Mouse (Mus musculus) MEL (cell line): ENCODE data around the gene Gm38392.

ENCODE experiments used
- JUND ChIP-seq: IDR thresholded peaks from 2 replicates; pipeline ENCODE4 v1.6.1; 2011; ENCODE audit warnings: low read depth, mild to moderate bottlenecking, improper control_type of control experiment, low read length
- KAT2A ChIP-seq: conservative IDR thresholded peaks from 2 replicates; pipeline ENCODE4 v1.6.1; 2012; ENCODE audit warnings: low read depth, low read length, improper control_type of control experiment, inconsistent platforms
- SIN3A ChIP-seq: IDR thresholded peaks from 2 replicates; pipeline ENCODE4 v1.6.1; 2012; ENCODE audit warnings: low read length, improper control_type of control experiment, inconsistent platforms

GRCm38 (mm10) chr3:88203456-88203855, 83.6 kb downstream of the Gm38392 start:
- no peak for TF ChIP-seq JUND
- no peak for TF ChIP-seq KAT2A
- TF ChIP-seq SIN3A = no peak
